Mouse (Mus musculus) liver, adult 10 weeks (tissue): ENCODE measurements around the gene Tbx15. TPM values are rescaled to one million over a fixed set of nuclear protein-coding genes. Genes with fewer than 3 reads are reported as not detected.

Experiments
- polyA plus RNA-seq: library from polyadenylated mRNA; stranded (reverse); fragments of 350-450 nt; fragmentation: Illumina TruSeq; extraction: RNeasy Lipid Tissue Mini Kit (QIAGEN cat#74804); gene quantifications from one replicate; pipeline ENCODE4 v1.2.3, GENCODE M21; 2014; ENCODE audit warnings: low read depth, low replicate concordance

Tbx15 gene
- polyA plus RNA-seq, result not detected

GRCm38 (mm10) chr3:99240213-99240720 is at the start of gene Tbx15:
TSS of gene Tbx15 (plus strand) at chr3:99240381.

Other genes starting within 250 kb of the Tbx15 start
- gene Wars2, start 99.3 kb upstream of the Tbx15 start, polyA plus RNA-seq, result 3.3 TPM